Mouse (Mus musculus) mouse embryonic stem cell (cell line): Measurements from ENCODE around the gene Spg21.

Experiments
- in situ Hi-C, 2 experiments: fragments of 300-500 bp; cut with MboI; formaldehyde crosslinking; loops; 1 replicate in 1 of 2; 3 replicates in 1 of 2; pipeline ENCODE4 v1.14.3; 2019 to 2020; ENCODE audit warnings: low sequenced_read_pairs in 2 of 2, low pct_unique_long_range_greater_than_20kb in 1 of 2, mixed read lengths in 1 of 2; ENCODE audit not compliant: unreplicated experiment in 1 of 2

Gene Spg21

DNA sequence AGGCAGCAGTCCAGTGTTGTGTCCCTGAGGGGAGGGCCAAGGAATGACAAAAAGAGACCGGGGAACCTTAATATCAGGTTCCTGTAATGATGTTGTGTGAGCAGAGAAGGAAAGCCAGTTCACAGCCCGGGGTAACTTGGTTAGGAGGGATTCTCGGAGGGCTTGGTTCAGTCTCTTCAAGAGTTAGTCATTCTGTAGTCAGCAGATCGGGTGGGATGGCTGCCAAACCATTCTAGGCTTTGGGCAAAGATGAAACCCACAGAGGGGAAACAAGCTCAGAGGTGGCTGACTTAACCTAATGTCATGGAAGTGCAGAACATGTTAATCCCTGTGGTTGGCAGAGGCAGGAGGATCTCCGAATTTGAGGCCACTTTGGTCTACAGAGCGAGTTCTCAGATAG is 3.4 kb downstream of the Spg21 start:
- in situ Hi-C loops, result no loop called here

DNA sequence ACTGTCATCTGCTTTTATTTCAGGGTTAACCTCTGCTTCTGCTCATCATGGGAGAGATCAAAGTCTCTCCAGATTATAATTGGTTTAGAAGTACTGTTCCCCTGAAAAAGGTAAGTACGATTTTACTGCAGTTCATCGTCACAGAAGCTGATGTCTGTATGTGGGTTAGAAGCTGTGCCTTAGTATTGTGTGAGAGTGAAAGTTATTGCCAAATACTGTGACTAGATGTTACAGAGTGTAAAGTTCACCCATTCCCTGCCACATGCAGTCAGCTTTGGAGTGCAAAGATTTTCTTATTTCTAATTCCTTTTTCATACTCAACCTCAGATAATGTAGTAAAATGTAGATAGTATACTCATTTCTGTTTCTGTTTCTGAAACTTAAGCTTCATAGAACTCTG is 4.5 kb downstream of the Spg21 start:
- in situ Hi-C loops, result no loop called here

DNA sequence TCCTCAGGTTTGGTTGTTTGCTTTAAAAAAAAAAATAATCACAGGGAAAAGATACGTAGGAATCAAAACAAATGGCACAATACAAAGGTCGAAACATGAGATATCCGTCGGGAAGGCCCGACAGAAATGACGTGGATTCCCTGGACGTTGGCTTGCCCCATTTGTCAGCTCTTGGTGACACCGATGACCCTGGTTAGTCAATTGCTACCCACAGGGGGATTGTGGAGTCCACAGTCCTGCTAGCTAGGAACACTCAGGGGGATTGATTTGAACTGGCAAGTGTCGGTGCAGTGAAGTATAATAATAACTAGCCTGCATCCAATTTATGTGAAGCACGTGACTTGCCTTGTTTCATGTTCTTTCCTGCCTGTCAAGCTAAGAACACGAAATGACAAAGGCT is 6.9 kb downstream of the Spg21 start:
- in situ Hi-C loops, result no loop called here

DNA sequence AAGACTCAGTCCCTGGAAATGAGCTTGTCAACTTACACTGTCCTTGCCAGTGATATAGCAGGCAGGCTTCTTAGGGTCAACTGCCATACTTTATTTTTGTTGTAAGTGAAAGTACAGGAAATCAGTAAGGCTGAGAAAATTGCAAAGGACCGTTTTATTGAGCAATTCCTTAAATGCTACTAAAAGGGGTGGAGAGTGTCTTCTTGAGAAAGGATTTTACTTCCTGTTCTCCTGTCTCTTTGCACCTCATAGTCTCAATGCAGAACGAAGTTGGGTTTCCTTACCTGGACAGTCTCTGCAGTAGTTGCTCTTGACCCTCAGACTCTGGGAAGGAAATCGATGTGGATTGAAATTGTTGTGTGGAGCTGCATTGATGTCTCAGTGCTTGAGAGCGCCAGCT is 12.0 kb downstream of the Spg21 start:
- in situ Hi-C loops, result no loop called here

DNA sequence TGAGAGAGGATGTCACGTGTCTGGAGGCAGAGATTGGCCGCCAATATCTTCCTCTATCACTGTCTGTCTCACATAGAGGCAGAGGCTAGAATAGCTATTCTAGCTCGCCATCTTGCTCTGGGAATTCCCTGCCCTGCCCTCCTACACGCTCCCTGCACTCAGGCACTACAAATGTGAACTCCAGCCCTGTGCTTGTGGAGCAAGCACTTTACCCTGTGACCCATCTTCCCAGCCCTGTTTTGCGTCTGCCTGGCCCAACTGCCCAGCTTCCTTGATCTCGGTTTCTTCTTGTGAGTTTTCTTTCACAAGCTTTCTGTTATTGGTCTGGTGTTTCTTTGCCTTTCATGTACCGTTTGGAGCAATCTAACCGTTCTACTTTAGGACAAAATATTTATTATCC is 18.4 kb downstream of the Spg21 start:
- in situ Hi-C loops, result no loop called here

DNA sequence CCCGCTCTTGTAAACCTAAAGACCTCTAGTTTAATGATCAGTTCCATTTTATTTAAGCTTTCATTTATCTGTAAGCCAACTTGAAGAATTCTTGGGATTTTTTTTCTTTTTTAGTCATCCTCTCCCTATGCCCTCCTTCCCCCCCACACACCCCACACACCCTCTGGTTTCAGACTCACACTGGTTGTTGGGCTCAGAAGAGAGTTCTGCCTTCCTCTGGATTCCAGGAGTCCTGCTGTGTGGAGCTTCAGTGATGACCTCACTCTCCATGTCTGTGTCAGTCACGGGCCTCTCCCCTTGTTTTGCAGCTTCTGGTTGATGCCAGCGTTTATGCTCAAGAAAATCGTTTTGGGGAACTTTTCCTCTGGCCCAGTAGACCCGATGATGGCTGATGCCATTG is 19.3 kb downstream of the Spg21 start:
- in situ Hi-C loops, result no loop called here

DNA sequence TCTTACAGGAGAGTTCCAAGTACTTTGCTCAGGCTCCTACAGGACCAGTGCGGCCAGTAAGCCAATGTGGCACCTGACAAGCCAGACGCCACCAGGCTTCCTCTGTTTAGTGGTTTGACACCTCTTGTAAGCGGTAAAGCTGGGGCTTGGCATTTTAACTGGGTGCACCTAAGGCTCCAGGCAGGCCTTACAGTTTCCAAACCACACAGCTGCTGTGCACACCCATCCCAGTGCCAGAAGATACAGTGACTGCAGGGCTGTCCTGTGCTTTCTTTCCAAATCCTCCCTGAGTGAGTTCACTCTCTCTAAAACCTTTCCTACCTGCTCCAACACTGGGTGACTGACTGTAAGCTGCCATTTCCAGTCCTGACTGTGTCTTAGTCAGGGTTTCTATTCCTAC is 30.7 kb downstream of the Spg21 start:
- in situ Hi-C loops, result no loop called here

DNA sequence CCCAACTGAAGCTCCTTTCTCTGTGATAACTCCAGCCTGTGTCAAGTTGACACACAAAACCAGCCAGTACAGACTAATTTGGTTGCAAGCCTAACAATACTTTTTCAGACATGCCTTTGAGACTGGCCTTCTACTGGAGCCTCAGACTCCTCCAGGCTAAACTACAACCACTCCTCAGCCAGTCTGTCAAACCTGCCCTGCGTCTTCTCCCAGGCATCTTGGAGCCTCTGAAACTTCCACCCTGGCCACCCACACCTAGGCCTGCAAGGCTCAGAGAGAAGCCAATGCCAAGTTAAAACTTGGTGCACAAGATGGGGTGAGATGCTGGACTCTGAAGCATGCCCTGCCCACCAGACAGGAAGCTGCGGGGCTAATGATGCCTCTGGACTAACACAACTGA is 31.6 kb downstream of the Spg21 start:
- in situ Hi-C loops, result no loop called here

DNA sequence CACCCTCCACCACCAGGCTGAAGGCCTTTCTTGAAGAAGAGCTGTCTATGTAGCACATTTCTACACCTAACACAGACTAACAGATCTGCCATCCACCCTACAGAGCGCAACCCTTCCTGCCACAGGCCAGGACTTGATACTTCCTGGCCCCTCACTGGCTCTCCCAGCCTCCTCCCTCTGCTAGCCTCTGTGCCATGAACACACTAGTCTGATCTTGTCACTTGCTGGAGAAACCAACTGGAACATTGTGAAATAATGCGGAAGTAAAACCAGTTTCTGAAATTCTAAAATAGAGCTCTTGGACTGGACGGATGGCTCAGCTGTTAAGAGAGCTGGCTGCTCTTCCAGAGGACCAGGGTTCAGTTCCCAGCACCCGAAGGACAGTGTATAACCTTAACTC is 32.1 kb downstream of the Spg21 start:
- in situ Hi-C loops, result no loop called here

DNA sequence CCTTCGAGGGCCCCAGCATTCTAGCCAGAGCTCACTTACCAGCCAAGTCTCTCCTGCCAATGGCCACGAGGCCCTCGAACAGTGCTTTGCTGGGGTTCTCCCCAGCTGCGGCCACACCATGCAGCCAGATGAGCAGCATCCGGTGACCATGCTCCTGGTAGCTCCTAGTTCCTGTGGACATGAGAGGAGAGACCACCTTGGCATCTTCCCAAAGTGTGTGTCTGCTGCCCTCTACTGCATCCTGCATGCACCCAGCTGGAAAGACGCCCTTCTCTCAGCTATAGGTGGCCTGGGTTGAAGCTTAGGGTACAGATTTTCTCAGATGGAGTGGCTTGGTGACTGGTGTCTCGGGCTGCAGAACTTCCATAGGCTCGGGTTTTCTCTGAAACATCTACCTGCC is 41.4 kb downstream of the Spg21 start:
- in situ Hi-C loops, result no loop called here

DNA sequence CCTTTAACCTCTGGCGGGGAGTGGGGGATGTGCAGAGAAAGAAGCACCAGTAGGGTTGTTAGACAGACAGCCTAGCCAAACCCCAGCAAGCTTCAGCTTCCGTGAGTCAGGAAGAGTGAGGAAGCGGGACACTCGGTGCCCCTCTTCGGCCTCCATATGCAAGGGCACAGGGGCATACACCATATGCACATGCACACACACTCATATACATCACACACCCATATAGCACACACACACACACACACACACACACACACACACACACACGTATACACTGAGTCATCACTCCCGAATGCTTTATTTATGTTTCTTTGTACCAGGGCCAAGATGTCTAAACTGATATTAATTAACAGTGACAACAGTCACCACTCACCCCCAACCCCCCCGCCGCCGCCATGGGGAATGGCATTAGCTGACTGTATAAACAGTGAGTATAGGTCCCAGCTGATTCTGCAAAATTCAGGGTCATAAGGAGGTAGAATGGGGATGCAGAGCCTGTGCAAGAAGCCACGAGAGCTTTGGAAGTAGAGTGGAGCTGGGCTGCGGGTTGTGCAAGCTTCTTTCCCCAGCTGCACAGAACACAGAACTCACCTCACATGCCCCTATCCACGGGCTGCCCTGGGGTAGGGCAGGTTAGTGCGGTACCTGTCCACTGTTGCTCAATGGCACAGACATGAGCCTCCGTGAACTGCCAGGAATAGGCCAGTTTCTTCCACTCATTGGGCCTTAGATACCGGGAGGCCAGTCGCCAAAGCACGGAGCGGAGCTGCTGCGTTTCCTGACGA is 42.2 kb downstream of the Spg21 start:
- in situ Hi-C loops, result no loop called here

DNA sequence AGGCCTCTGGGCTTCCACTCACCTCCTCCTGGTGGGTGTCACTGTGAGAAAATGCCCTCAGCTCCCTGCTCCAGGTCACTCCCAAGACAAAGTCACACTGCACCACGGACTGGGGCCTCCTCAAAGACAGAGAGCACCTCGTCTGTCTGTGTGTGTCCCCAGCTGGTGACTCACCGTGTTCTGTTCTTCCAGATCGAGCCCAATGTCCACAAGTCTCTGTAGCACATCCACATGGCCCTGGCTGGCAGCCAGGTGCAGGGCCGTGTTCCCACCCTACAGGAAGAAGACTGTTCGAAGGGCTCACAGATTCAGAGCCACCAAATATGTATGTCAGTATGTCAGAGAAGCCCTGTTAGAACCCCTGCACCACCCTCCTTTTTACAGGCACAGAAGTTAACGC is 47.7 kb downstream of the Spg21 start:
- in situ Hi-C loops, result no loop called here

DNA sequence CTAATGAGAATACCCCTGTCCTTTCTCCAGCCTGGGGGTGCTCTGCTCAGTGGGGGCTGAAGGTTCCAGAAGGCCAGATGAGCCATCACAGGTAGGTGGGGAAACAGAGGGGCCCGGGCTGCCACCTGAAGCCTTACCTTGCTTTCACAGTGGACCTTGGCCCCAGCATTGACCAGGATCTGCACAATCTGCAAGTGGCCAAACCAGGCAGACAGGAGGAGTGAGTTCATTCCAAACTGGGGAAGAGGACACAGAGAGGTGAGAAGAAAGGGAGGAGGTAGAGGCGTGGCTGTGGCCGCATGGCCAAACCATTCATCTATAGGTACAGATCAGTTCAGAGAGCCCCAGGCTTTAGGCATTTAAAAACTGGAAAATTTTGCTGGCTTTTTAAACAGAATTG is 51.8 kb downstream of the Spg21 start:
- in situ Hi-C loops, result no loop called here

DNA sequence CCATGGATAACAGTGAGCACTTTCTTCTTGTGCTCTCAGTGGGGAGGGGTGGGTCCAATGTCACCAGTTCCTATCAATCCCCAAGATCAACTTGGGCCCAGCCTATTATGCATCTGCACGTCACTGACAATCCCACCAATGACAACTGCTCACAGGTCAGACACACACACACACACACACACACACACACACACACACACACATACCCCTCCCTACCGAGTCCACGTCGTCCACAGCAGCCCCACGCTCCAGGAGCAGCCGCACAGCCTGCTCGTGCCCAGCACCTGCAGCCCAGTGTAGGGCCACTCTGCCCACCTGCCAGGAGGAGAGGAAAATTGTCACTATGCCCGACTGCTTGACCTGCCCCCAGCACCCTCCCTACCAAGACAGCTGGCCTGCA is 53.7 kb downstream of the Spg21 start:
- in situ Hi-C loops, result no loop called here

DNA sequence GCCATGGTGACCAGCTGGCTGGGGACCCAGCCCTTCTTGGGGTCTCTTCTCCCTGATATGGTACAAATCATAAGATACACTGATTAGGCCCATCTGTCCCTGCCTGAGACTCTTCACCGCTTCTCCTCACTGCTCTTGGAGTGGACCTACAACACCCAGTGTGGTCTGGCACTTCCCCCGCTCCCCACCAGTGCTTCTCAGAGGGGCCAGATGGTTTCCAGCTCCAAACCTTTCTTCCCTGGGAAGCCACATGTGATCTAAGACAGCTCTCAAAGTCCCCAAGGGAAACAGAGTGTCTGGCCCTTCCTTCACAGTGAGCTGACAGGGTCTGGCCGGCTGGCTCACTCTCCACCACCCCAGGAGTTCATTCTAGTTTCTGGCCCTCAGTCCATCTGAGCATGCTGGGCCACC is 54.1 kb downstream of the Spg21 start:
- in situ Hi-C loops, result no loop called here

DNA sequence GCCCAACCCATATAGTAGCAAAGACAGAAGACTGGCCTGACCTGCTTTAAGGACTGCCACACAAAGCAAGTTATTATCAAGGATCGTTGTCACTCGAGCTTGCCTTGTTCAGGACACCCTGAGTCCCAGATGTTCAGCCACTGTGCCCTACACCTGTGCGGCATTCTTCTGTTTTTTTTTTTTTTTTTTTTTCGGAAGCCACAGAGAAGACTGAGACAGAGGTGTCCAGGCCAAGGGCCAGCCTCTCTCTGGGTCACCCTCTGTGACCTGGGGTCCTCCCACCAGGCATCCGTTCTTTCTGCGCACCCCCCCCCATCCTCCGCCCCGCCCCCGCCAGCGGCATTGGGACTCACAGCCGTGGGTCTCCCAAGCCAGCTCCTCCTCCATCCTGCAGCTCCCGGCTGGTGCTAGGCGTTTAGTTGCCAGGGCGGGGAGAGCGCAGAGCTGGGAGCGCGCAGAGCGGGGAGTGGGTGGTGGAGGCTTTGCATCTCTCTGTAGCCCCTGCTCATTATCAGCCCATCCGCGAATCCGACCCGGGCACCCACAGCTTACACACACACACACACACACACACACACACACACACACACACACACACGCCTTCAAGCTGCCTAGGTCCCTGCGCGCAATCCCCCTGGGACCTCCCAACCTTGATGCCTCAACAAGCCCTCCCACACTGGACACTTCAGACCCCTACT is 59.2 kb downstream of the Spg21 start, which contains the start of gene Ankdd1a:
TSS of gene Ankdd1a (minus strand) at position 387 of the 698 bp plus-strand sequence.
- in situ Hi-C loops, result loop anchor here (5.0 to 10.0 kb wide), 2 partner anchors 47 to 65 kb away; partner anchors contain the start of genes Pif1 (in 1 of the 2) and Plekho2 (in 1 of the 2)

DNA sequence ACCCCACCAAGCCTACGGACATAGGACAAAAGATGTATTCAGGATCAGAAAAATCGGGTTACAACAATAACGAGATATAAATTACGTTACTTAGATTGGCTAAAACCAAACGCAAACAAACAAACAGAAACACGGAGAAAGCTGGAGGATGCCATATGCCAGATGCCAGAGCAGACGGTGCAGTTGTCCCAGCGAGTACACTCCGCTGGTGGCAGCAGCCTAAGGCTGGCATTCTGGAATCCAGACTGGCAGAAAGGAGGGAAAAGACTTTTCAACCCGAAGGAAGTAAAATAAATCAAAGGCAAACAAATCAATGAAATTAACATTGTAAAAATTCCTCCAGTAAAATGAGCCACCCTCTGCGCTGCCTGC is 59.7 kb downstream of the Spg21 start:
- in situ Hi-C loops, result loop anchor here (5.0 to 10.0 kb wide), 2 partner anchors 47 to 64 kb away; partner anchors contain the start of genes Pif1 (in 1 of the 2) and Plekho2 (in 1 of the 2)

DNA sequence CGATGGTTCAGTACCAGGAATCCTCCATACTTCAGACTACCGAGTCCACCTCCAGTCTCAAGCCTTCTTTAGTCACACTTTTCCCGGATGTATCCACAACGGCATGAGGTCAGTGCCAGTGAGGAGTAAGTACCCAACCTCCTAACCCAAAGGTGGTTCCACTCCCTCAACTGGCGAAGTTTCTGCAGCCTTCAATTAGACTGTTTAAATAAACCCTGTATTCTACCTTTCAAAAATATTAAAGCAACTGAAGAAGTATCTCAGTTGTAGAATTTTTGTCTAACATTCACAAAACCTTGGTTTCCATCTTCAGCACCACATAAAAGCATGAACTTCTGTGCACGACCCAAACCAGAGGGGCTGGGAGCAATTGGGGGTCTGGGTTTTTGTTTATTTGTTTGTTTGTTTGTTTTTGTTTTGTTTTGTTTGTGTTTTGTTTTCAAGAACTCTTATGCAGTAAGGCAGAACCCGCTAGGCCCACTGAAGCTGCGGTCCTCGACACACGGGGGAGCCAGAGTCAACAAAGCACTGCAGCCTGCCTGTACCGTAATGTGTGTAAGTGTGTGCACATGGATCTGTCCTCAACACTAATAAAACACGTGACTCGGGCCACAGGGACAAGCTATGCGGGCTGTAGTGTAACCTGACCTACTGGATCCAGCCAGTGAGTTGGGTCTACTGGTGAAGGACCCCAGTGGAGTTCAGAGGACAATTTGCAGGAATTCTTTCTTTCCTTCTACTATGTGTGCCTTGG is 63.0 kb downstream of the Spg21 start:
- in situ Hi-C loops, result loop anchor here (5.0 to 10.0 kb wide), 2 partner anchors 44 to 61 kb away; partner anchors contain the start of genes Pif1 (in 1 of the 2) and Plekho2 (in 1 of the 2)
